Mouse (Mus musculus): Measurements from ENCODE around the gene Trex1.

DNA sequence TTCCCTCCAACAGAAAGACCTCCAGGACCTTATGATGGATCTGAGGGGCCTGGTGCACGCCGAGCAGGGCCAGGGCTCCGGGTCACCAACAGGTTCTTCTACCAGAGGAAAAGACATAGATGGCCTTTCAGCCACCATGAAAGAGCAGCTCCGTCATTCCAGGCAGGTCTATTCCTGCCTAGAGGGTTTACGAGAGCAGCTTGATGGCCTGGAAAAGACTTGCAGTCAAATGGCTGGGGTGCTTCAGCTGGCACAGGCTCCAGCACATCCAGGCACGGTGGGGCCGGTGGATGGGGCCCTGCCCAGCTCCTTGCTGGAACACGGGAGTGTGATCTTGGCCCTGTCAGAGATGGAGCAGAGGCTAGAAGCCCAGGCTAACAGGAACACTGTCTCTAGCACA lies 32.3 kb upstream of the Trex1 start:
- TF ChIP-seq CTCF (IDR thresholded peaks at IDR 0.05; ENCODE audit: insufficient read depth, low read depth, low read length) (no peak), POLR2A (IDR thresholded peaks at IDR 0.05; ENCODE audit: insufficient read depth, low read depth, low read length) (no peak)
